Mouse (Mus musculus) mature B cell (primary cell): ENCODE measurements around the gene Gas7.

Source experiments
- in situ Hi-C: fragments of 300-500 bp; cut with MboI; formaldehyde crosslinking; loops from 2 replicates; pipeline ENCODE4 v1.14.3; 2019

Gene Gas7

GRCm38 (mm10) chr11:67454874-67455526 is at the start of gene Gas7:
Gas7 (plus strand) TSS chr11:67455437.
- in situ Hi-C loops: no loop called here

- in situ Hi-C loops: no loop called here
Measured at GRCm38 (mm10) chr11:67414346-67414940, 40.8 kb upstream of the Gas7 start.

- in situ Hi-C loops: no loop called here
Measured at GRCm38 (mm10) chr11:67423575-67423974, 31.7 kb upstream of the Gas7 start.

- in situ Hi-C loops: no loop called here
Measured at GRCm38 (mm10) chr11:67428196-67428595, 27.0 kb upstream of the Gas7 start.

- in situ Hi-C loops: no loop called here
Measured at GRCm38 (mm10) chr11:67429836-67430235, 25.4 kb upstream of the Gas7 start.

GRCm38 (mm10) chr11:67431116-67431645 is 24.1 kb upstream of the Gas7 start:
- in situ Hi-C loops: no loop called here

DNA sequence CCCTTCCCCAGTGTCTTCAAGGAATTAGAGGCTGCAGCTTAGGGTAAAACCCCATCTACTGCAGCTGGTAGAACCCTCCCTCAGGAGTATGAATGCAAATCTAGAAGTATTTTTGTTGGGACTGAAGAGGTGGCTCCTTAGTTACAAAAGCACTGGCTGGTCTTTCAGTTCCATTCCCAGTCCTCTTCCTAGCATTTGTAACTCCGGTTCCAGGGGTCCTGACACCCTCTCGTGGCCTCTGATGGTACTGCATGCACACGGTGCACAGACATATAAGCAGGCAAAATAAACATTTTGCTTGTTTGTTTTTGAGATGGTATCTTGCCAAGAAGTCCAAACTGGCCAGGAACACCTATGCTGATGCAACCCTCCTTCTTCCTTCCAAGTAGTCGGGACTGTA is 23.4 kb upstream of the Gas7 start:
- in situ Hi-C loops: no loop called here

DNA sequence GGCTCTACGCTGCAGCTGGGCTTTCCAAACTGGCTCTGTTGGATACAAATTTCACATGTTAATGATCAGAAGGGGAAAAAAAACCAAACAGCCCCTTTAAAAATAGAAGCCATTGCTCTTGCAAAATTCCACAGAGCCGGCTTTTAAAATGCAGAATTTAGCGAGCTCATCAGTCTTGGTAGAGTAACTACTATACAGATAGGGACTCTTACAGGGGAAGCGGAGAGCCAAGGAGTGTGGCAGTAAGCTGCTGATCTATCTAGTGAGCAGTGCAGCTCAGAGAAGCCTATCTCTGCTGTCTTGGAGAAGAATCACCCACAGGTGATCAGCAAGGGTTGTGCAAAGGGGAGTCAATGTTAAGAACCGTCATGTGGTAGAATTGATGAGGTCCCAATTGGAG is 21.5 kb upstream of the Gas7 start:
- in situ Hi-C loops: no loop called here

- in situ Hi-C loops: no loop called here
Measured at GRCm38 (mm10) chr11:67438746-67439145, 16.5 kb upstream of the Gas7 start.

- in situ Hi-C loops: no loop called here
Measured at GRCm38 (mm10) chr11:67445058-67445825, 10.0 kb upstream of the Gas7 start.

DNA sequence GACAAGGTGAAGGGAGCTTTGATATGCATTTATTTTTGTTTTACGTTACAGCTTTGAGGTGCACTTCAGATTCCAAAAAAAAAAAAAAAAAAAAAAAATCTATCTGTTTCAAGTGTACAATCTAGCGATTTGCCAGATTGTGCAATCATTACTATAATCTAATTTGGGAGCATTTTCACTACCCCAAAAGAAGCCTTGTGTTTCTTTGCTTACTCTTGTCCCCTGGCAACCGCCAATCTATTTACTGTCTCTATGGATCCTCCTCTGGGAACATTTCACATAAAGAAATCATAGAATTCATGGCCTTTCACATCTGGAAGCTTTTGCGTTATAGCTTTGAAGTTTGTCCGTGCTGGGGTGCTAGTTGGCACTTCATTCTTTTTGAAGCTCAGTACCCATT is 3.7 kb upstream of the Gas7 start:
- in situ Hi-C loops: no loop called here

DNA sequence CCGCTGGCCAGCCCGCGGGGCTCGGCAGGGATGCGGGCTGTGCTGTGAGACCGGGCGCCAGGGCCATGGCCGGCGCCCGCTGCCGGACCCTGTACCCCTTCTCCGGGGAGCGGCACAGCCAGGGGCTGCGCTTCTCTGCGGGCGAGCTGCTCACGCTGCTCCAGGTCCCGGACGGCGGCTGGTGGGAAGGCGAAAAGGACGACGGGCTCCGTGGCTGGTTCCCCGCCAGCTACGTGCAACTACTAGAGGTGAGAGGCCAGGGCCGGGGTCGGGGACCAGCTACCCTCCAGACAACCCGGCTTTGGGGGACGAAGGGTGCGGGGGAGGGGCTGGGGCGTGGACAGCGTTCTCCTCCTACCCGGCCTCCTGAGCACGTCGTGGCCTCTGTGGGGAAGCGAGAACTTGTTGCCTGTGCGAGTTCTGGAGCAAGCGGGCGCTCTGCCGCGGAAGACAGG is 317 bp downstream of the Gas7 start:
- in situ Hi-C loops: no loop called here

DNA sequence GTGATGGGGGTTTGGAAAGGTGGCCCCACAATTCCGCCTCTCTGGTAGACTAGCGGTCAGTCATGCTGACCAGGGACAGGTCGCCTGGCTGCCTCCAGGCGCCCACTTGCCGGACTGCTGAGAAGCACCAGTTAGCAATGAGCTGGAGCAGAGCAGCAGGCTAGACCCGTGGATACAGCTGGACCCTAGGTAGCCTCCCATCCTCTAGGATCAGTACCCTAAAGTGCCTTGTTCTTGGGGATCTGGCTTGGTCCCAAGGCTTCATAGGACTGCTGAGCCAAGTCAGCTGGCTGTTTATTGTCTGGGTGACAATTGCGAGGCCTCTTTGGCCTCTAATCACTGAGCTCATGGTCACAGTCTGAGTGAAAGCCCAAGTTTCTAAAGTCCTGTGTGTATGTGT is 792 bp downstream of the Gas7 start:
- in situ Hi-C loops: no loop called here

GRCm38 (mm10) chr11:67458171-67458570 is 2.9 kb downstream of the Gas7 start:
- in situ Hi-C loops: no loop called here

DNA sequence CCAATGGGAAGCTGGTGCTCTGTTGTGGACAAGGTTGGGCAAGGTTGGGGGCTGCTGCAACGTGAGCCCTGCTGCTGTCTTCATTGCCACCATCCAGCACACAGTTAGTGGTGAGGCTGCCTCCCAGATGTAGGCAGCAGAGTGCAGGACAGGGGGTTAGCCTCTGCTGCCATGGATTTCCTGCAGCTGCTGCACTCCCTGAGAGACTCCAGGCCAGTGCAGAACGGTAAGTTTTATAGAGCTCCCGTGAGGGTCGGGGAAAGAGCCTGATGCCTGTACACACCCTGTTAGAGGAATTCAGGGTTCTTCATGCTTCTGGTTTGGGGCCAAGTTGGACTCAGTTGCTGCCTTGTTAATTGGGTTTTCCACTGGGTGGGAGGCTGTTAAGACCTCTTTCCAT is 11.9 kb downstream of the Gas7 start:
- in situ Hi-C loops: no loop called here

GRCm38 (mm10) chr11:67468846-67469245 is 13.6 kb downstream of the Gas7 start:
- in situ Hi-C loops: no loop called here

DNA sequence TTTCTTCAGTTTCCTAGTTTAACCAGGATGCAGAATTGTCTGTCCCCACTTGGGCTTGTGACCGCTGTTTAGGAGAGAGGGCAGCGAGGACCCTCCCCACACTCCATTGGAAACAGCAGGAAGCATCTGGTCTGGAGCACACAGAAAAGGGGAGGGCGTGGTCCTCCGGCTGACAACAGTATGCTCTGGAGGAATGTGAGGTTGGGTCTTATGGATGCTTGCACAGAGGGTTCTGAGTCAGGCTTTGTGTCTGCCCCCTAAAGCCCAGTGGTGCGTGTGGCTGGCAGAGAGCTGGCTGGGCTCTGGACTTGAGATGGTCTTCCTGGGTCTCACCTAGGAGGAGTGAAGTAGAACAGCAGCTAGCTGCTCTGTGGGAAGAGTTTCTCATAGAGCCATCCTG is 19.4 kb downstream of the Gas7 start:
- in situ Hi-C loops: no loop called here

GRCm38 (mm10) chr11:67479534-67479933 is 24.3 kb downstream of the Gas7 start:
- in situ Hi-C loops: no loop called here

- in situ Hi-C loops: no loop called here
Measured at GRCm38 (mm10) chr11:67480204-67480956, 25.1 kb downstream of the Gas7 start.

DNA sequence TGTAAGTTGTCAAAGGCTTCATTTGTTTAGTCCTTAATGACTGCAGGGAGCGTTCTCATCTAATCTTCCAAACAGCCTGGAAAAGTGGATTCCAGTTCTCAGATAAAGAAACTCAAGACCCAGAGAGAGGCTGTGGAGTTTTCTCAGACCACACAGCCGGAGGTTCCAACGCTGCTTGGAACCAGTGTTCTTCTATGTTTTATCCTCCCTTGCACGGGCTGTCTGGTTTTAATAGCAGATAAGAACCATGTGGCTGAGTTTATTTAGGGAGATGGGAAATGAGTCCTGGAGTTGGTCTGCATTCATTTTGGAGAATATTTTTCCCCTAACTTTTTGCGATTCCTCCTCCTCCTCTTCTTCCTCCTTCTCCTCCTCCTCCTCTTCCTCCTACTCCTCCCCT is 26.5 kb downstream of the Gas7 start:
- in situ Hi-C loops: no loop called here

GRCm38 (mm10) chr11:67482217-67482760 is 27.1 kb downstream of the Gas7 start:
- in situ Hi-C loops: no loop called here

DNA sequence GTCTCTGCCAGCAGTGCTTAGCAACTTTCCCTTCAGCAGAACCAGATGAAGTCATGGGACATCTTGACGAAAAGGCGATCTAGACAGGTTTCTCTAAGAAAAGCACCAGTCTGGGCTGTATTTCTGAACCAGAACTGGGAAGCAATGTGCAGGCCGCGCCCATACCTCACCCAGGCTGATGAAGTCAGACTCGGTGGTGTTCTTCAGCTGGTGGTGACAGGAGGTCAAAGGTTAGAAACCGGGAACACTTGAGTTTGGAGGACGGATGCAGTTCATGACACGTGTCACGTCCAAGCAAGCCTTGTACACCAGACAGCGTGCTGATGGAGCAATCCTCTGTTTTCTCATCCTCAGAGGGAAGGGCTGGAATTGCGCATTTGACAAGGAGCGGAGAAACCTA is 32.9 kb downstream of the Gas7 start:
- in situ Hi-C loops: no loop called here
